Comparison of ENCODE assay signal across 21 mouse cellular contexts in the genomic region with DNA sequence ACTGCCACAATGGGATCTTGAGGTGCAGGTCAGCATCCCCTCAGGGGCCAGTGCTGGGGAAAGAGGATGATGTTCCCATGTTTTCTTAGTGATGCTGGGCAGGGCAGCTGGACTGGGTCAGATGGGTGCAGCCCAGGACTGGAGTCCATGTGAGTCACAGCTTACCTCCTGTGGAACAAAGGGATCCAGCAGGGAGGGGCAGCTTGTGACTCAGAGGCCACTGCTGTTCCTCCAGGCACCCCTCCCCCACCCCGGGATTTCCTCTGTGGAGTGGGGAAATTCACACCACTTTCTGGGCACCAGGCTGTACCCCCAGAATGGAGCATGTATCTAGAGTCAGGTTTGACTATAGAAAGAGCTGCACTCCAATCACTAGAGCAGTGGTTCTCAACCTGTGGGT. TPM values are rescaled to one million over a fixed set of nuclear protein-coding genes. Genes with fewer than 3 reads are reported as not detected.
DNase-seq lines count a peak whose midpoint lies in the region; ATAC-seq and TF ChIP-seq lines count a peak whose summit lies in the region.
"Had no signal": no experiment of that assay in that cellular context is flagged by ENCODE, and none has a peak within 500 bp of the region (broad histone marks: within the 10 kb centered on the region; RNA-seq: fewer than 3 reads in every experiment).

No protein-coding gene starts in this region.

- no peaks in the 10 kb centered on the region for H3K9me3 ChIP-seq in heart, embryonic 12.5 days (replicated peaks)
- no peaks in the 10 kb centered on the region for H3K9me3 ChIP-seq in intestine, postnatal 0 days (ENCODE audit: control insufficient read depth)
- no peaks in the 10 kb centered on the region for H3K9me3 ChIP-seq in forebrain, postnatal 0 days (ENCODE audit: low read length)
- H3K9me3 ChIP-seq: embryonic facial prominence, embryonic 12.5 days; hindbrain, embryonic 12.5 days; liver, embryonic 15.5 days; neural tube, embryonic 12.5 days had no signal

- no peaks in the 10 kb centered on the region for H3K27me3 ChIP-seq in heart, embryonic 12.5 days (replicated peaks)
- H3K27me3 ChIP-seq in intestine, postnatal 0 days (replicated peaks; ENCODE audit: control insufficient read depth, insufficient read depth, low read length), result no peaks in the 10 kb centered on the region
- H3K27me3 ChIP-seq in forebrain, postnatal 0 days (ENCODE audit: insufficient read depth, low read length), result no peaks in the 10 kb centered on the region
- H3K27me3 ChIP-seq: embryonic facial prominence, embryonic 12.5 days; hindbrain, embryonic 12.5 days; liver, embryonic 15.5 days; neural tube, embryonic 12.5 days had no signal

- WGBS in heart, embryonic 12.5 days, result 53% methylated on average over 1 of the region's 1 CpGs
- WGBS in intestine, postnatal 0 days, result 78% methylated on average over 1 of the region's 1 CpGs
- WGBS in forebrain, postnatal 0 days, result 68% methylated on average over 1 of the region's 1 CpGs

- 0 out of 2 replicates have a peak, but pooled peaks cover 4% of the 10 kb centered on the region for H3K4me1 ChIP-seq in heart, embryonic 12.5 days (replicated peaks)
- H3K4me1 ChIP-seq in intestine, postnatal 0 days (replicated peaks; ENCODE audit: control insufficient read depth, insufficient read depth, low read length), result no peaks in the 10 kb centered on the region
- no peaks in the 10 kb centered on the region for H3K4me1 ChIP-seq in forebrain, postnatal 0 days (ENCODE audit: insufficient read depth)
- H3K4me1 ChIP-seq: embryonic facial prominence, embryonic 12.5 days; hindbrain, embryonic 12.5 days; liver, embryonic 15.5 days; neural tube, embryonic 12.5 days had no signal

- DNase-seq in heart, postnatal 4 days, result peak; percentile 26
- DNase-seq in 3T3-L1 (ENCODE audit: low read depth, low spot score), result peak; percentile 71
- DNase-seq in Muller cell, postnatal 12 days (ENCODE audit: inconsistent ontology term), result peak; percentile 47
- no peak for DNase-seq in forebrain, postnatal 0 days
- DNase-seq in testis, postnatal 14 days (ENCODE audit: low spot score), result no peak
- DNase-seq in layer of hippocampus, postnatal 10 days (ENCODE audit: low spot score in 2 of 2), result no peak
- DNase-seq: cerebellum, adult 2 months; heart, adult 2 months; kidney, adult 11 months; kidney, postnatal 10 days; layer of hippocampus, adult 9-11 months; lung, postnatal 36 days; thymus, postnatal 4 days had no signal

- ATAC-seq in heart, embryonic 12.5 days (ENCODE audit: insufficient number of reproducible peaks, low FRiP score), result no peak
- ATAC-seq in intestine, postnatal 0 days, result peak; percentile 75; the same call in 1 of the 2 replicates
- ATAC-seq in forebrain, postnatal 0 days, result no peak
- ATAC-seq: activated CD4-positive, CD25-positive, alpha-beta regulatory T cell, adult 4 months; forebrain, embryonic 16.5 days had no signal

- no peaks in the 10 kb centered on the region for H3K36me3 ChIP-seq in heart, embryonic 12.5 days
- no peaks in the 10 kb centered on the region for H3K36me3 ChIP-seq in intestine, postnatal 0 days (ENCODE audit: control insufficient read depth, insufficient read depth)
- H3K36me3 ChIP-seq in forebrain, postnatal 0 days (ENCODE audit: insufficient read depth), result no peaks in the 10 kb centered on the region
- H3K36me3 ChIP-seq: embryonic facial prominence, embryonic 12.5 days; hindbrain, embryonic 12.5 days; liver, embryonic 15.5 days; neural tube, embryonic 12.5 days had no signal

- no peak overlapping the region for H3K4me2 ChIP-seq in heart, embryonic 12.5 days
- no peak overlapping the region for H3K4me2 ChIP-seq in intestine, postnatal 0 days (replicated peaks; ENCODE audit: low read depth)
- no peak overlapping the region for H3K4me2 ChIP-seq in forebrain, postnatal 0 days (ENCODE audit: low read depth)
- H3K4me2 ChIP-seq: embryonic facial prominence, embryonic 12.5 days; hindbrain, embryonic 12.5 days; liver, embryonic 15.5 days; neural tube, embryonic 12.5 days had no signal

- H3K4me3 ChIP-seq in heart, embryonic 12.5 days, result no peak overlapping the region
- H3K4me3 ChIP-seq in intestine, postnatal 0 days (ENCODE audit: low read depth, low read length), result no peak overlapping the region
- H3K4me3 ChIP-seq in forebrain, postnatal 0 days (ENCODE audit: low read depth, low read length), result no peak overlapping the region
- H3K4me3 ChIP-seq: embryonic facial prominence, embryonic 12.5 days; heart, adult 2 months; hindbrain, embryonic 12.5 days; liver, embryonic 15.5 days; neural tube, embryonic 12.5 days had no signal

- H3K27ac ChIP-seq in heart, embryonic 12.5 days (ENCODE audit: poor library complexity, severe bottlenecking), result no peak overlapping the region
- H3K27ac ChIP-seq in intestine, postnatal 0 days (ENCODE audit: low read depth, low read length), result no peak overlapping the region
- H3K27ac ChIP-seq in forebrain, postnatal 0 days (ENCODE audit: low read depth, low read length), result no peak overlapping the region
- H3K27ac ChIP-seq: embryonic facial prominence, embryonic 12.5 days; heart, adult 2 months; hindbrain, embryonic 12.5 days; liver, embryonic 15.5 days; neural tube, embryonic 12.5 days had no signal

- H3K9ac ChIP-seq in heart, embryonic 12.5 days, result no peak overlapping the region
- H3K9ac ChIP-seq in intestine, postnatal 0 days (ENCODE audit: low read depth, low read length), result no peak overlapping the region
- H3K9ac ChIP-seq in forebrain, postnatal 0 days, result no peak overlapping the region
- H3K9ac ChIP-seq: embryonic facial prominence, embryonic 12.5 days; hindbrain, embryonic 12.5 days; liver, embryonic 15.5 days; neural tube, embryonic 12.5 days had no signal

- TF ChIP-seq CTCF in intestine, postnatal 0 days (IDR thresholded peaks at IDR 0.05; ENCODE audit: low read depth), result no peak
- no peak for TF ChIP-seq CTCF in forebrain, postnatal 0 days (IDR thresholded peaks at IDR 0.05; ENCODE audit: low read depth)

RNA-seq across cellular contexts. Expression of a gene that starts 16.8 kb away (rescaled TPM):
- total RNA-seq in heart, postnatal 4 days (2021), result 10 to 100 TPM; 30.5 to 31.9 TPM
- 17.6 and 18.9 TPM in 2 replicates for polyA plus RNA-seq in heart, embryonic 12.5 days (2016; fragmentation: Nextera tagmentation; extraction: Ambion mirVana)
- polyA plus RNA-seq in intestine, postnatal 0 days (2015; fragmentation: Nextera tagmentation; extraction: Ambion mirVana), result 10.0 and 12.2 TPM in 2 replicates
- 17.3 and 17.7 TPM in 2 replicates for total RNA-seq in forebrain, postnatal 0 days (2014; rRNA removed)
- 9.1 and 12.3 TPM in 2 replicates for polyA plus RNA-seq in forebrain, postnatal 0 days (2015; fragmentation: Nextera tagmentation; extraction: Ambion mirVana)
- total RNA-seq in layer of hippocampus, postnatal 10 days (2021), result 10 to 100 TPM; 34.4 to 35.7 TPM

Comparison
In these comparisons a context has a peak if more than half of its experiments do, and no peak if none do; other contexts are left out.
1. DNase-seq: peak in heart, postnatal 4 days (single experiment), 3T3-L1 (single experiment) and Muller cell, postnatal 12 days (single experiment); none in forebrain, postnatal 0 days (single experiment), testis, postnatal 14 days (single experiment) and layer of hippocampus, postnatal 10 days (0 of 2).